Mouse (Mus musculus): Measurements from ENCODE around the gene Itgbl1. TPM values are rescaled to one million over a fixed set of nuclear protein-coding genes. Genes with fewer than 3 reads are reported as not detected.

The Itgbl1 gene
- polyA plus RNA-seq (2012; rRNA removed) (1.8 and 1.9 TPM in 2 replicates), polyA plus RNA-seq (2014; fragmentation: Nextera tagmentation; extraction: Ambion mirVana) (2.6 and 2.8 TPM in 2 replicates)

- Histone ChIP-seq H3K27ac (replicated peaks; ENCODE audit: low read depth, low read length) (no peak within 1 kb of the TSS), H3K36me3 (ENCODE audit: control insufficient read depth, insufficient read depth, low read length) (no peaks in the 10 kb centered on the region), H3K9me3 (ENCODE audit: control insufficient read depth, low read length) (no peaks in the 10 kb centered on the region), H3K4me1 (ENCODE audit: control insufficient read depth, insufficient read depth, low read length) (peaks cover 6% of the 10 kb centered on the region; the same call in 1 of the 2 replicates), H3K4me2 (replicated peaks; ENCODE audit: low read depth, low read length, severe bottlenecking) (no peak within 1 kb of the TSS), H3K9ac (ENCODE audit: low read depth, low read length, severe bottlenecking) (no peak within 1 kb of the TSS), H3K27me3 (ENCODE audit: control insufficient read depth, insufficient read depth, low read length) (no peaks in the 10 kb centered on the region), H3K4me3 (replicated peaks; ENCODE audit: low read length) (no peak within 1 kb of the TSS)
- 16% methylated on average over 7 of the region's 7 CpGs for WGBS
- no peak for ATAC-seq (ENCODE audit: low FRiP score, low read depth)
- DNase-seq (ENCODE audit: low spot score), result no peak
- TF ChIP-seq POLR2A (IDR thresholded peaks at IDR 0.05; ENCODE audit: borderline replicate concordance, extremely low read depth, insufficient read depth, insufficient read length), result no peak
Measured at GRCm38 (mm10) chr14:123659921-123660385, at the start of gene Itgbl1. Gene Itgbl1, plus strand, starts transcription at chr14:123659971.

GRCm38 (mm10) chr14:123622969-123623368 is 36.8 kb upstream of the Itgbl1 start:
- no peak for ATAC-seq (ENCODE audit: low FRiP score, low read depth)
- no peak overlapping the region for H3K4me3 ChIP-seq (replicated peaks; ENCODE audit: low read length)
- H3K36me3 ChIP-seq (ENCODE audit: control insufficient read depth, insufficient read depth, low read length), result no peaks in the 10 kb centered on the region
- no peak for TF ChIP-seq POLR2A (IDR thresholded peaks at IDR 0.05; ENCODE audit: borderline replicate concordance, extremely low read depth, insufficient read depth, insufficient read length)
- peaks cover 13% of the 10 kb centered on the region; the same call in 1 of the 2 replicates for H3K27me3 ChIP-seq (ENCODE audit: control insufficient read depth, insufficient read depth, low read length)
- no peak for DNase-seq (ENCODE audit: low spot score)
- H3K4me1 ChIP-seq (ENCODE audit: control insufficient read depth, insufficient read depth, low read length), result no peaks in the 10 kb centered on the region
- H3K27ac ChIP-seq (replicated peaks; ENCODE audit: low read depth, low read length), result no peak overlapping the region
- H3K9ac ChIP-seq (ENCODE audit: low read depth, low read length, severe bottlenecking), result no peak overlapping the region
- 54% methylated on average over 1 of the region's 1 CpGs for WGBS
- H3K9me3 ChIP-seq (ENCODE audit: control insufficient read depth, low read length), result no peaks in the 10 kb centered on the region
- no peak overlapping the region for H3K4me2 ChIP-seq (replicated peaks; ENCODE audit: low read depth, low read length, severe bottlenecking)

DNA sequence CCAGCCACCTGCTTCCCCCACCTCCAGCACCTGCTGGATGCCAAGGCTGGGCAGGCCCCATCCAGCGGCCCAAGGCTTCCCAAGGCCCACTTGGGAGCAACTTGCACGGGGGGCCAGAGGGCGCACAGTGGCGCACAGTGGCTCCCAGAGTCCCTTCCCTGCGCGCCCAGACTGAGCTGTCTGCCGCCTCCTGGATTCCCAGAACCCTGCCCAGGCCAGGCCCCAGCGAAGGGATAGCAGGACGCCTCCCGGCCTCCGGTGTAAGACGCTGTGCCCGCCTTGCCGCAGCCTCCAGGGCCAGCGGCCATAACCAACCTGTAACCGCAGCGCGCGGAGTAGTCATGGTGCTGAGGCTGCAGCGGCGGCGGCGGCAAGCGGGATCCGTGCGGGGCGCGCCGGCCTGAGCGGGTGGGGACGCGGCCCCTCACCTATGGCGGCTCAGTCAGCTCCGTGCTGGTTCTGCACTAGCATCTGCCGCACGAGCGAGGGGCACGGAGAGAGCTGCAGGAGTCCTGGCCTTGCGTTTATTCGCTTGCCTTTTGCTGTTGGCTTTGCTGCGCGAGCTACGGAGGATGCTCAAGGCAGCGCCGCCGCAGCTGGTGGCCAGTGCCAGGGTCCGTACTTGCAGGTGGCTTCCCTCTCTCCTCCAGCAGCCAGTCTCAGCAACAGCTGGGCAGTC is 33.1 kb upstream of the Itgbl1 start, which contains the start of gene Nalcn:
TSS of gene Nalcn (minus strand) at position 644 of the 679 bp plus-strand sequence.
- Histone ChIP-seq H3K9me3 (ENCODE audit: control insufficient read depth, low read length) (no peaks in the 10 kb centered on the region), H3K4me2 (replicated peaks; ENCODE audit: low read depth, low read length, severe bottlenecking) (peak within 1 kb of the TSS; percentile 76), H3K4me1 (ENCODE audit: control insufficient read depth, insufficient read depth, low read length) (no peaks in the 10 kb centered on the region), H3K36me3 (ENCODE audit: control insufficient read depth, insufficient read depth, low read length) (no peaks in the 10 kb centered on the region), H3K9ac (ENCODE audit: low read depth, low read length, severe bottlenecking) (peak within 1 kb of the TSS; percentile 61), H3K27me3 (ENCODE audit: control insufficient read depth, insufficient read depth, low read length) (peaks cover 13% of the 10 kb centered on the region; the same call in 1 of the 2 replicates), H3K27ac (replicated peaks; ENCODE audit: low read depth, low read length) (no peak within 1 kb of the TSS), H3K4me3 (replicated peaks; ENCODE audit: low read length) (peak within 1 kb of the TSS; percentile 45)
- ATAC-seq (ENCODE audit: low FRiP score, low read depth), result 0 out of 2 replicates have a peak, but pooled peaks have one; percentile 47
- no peak for DNase-seq (ENCODE audit: low spot score)
- WGBS, result 3% methylated on average over 40 of the region's 47 CpGs
- TF ChIP-seq POLR2A (IDR thresholded peaks at IDR 0.05; ENCODE audit: borderline replicate concordance, extremely low read depth, insufficient read depth, insufficient read length), result no peak

GRCm38 (mm10) chr14:123627180-123627562 is 32.6 kb upstream of the Itgbl1 start:
- Histone ChIP-seq H3K27ac (replicated peaks; ENCODE audit: low read depth, low read length) (no peak overlapping the region), H3K4me2 (replicated peaks; ENCODE audit: low read depth, low read length, severe bottlenecking) (peak overlapping the region; percentile 76), H3K9me3 (ENCODE audit: control insufficient read depth, low read length) (no peaks in the 10 kb centered on the region), H3K4me1 (ENCODE audit: control insufficient read depth, insufficient read depth, low read length) (no peaks in the 10 kb centered on the region), H3K4me3 (replicated peaks; ENCODE audit: low read length) (peak overlapping the region; percentile 45), H3K9ac (ENCODE audit: low read depth, low read length, severe bottlenecking) (peak overlapping the region; percentile 61; the same call in 1 of the 2 replicates), H3K36me3 (ENCODE audit: control insufficient read depth, insufficient read depth, low read length) (no peaks in the 10 kb centered on the region), H3K27me3 (ENCODE audit: control insufficient read depth, insufficient read depth, low read length) (peaks cover 13% of the 10 kb centered on the region; the same call in 1 of the 2 replicates)
- 57% methylated on average over 3 of the region's 3 CpGs for WGBS
- TF ChIP-seq POLR2A (IDR thresholded peaks at IDR 0.05; ENCODE audit: borderline replicate concordance, extremely low read depth, insufficient read depth, insufficient read length), result no peak
- DNase-seq (ENCODE audit: low spot score), result no peak
- ATAC-seq (ENCODE audit: low FRiP score, low read depth), result no peak

- 21% methylated on average over 20 of the region's 20 CpGs for WGBS
- H3K36me3 ChIP-seq (ENCODE audit: control insufficient read depth, insufficient read depth, low read length), result no peaks in the 10 kb centered on the region
- H3K27me3 ChIP-seq (ENCODE audit: control insufficient read depth, insufficient read depth, low read length), result no peaks in the 10 kb centered on the region
- H3K27ac ChIP-seq (replicated peaks; ENCODE audit: low read depth, low read length), result no peak overlapping the region
- DNase-seq (ENCODE audit: low spot score), result peak; percentile 36
- no peak for TF ChIP-seq POLR2A (IDR thresholded peaks at IDR 0.05; ENCODE audit: borderline replicate concordance, extremely low read depth, insufficient read depth, insufficient read length)
- peaks cover 6% of the 10 kb centered on the region; the same call in 1 of the 2 replicates for H3K4me1 ChIP-seq (ENCODE audit: control insufficient read depth, insufficient read depth, low read length)
- no peak overlapping the region for H3K4me3 ChIP-seq (replicated peaks; ENCODE audit: low read length)
- 0 out of 2 replicates have a peak overlapping the region, but pooled peaks have one; percentile 18 for H3K4me2 ChIP-seq (replicated peaks; ENCODE audit: low read depth, low read length, severe bottlenecking)
- H3K9me3 ChIP-seq (ENCODE audit: control insufficient read depth, low read length), result no peaks in the 10 kb centered on the region
- peak; percentile 63; the same call in 1 of the 2 replicates for ATAC-seq (ENCODE audit: low FRiP score, low read depth)
- H3K9ac ChIP-seq (ENCODE audit: low read depth, low read length, severe bottlenecking), result no peak overlapping the region
Measured at GRCm38 (mm10) chr14:123661091-123661491, 1.3 kb downstream of the Itgbl1 start.

Measured in limb, embryonic 14.5 days (tissue).